In genomic region chr3:145778406-145778922, GRCm38 (mm10) we compare ENCODE assay signal across 29 mouse cellular contexts. TPM values are rescaled to one million over a fixed set of nuclear protein-coding genes. Genes with fewer than 3 reads are reported as not detected.
DNase-seq lines count a peak whose midpoint lies in the region; ATAC-seq and TF ChIP-seq lines count a peak whose summit lies in the region.
"Had no signal": no experiment of that assay in that cellular context is flagged by ENCODE, and none has a peak within 500 bp of the region (broad histone marks: within the 10 kb centered on the region; RNA-seq: fewer than 3 reads in every experiment).

No protein-coding gene starts in this region.

- peaks cover 5% of the 10 kb centered on the region; the same call in 1 of the 2 replicates for H3K79me2 ChIP-seq in liver, adult 2 months (ENCODE audit: control insufficient read depth, insufficient read depth, low read length)

- no peak for TF ChIP-seq POLR2A in kidney, adult 2 months (IDR thresholded peaks at IDR 0.05; ENCODE audit: low read depth, low read length)
- TF ChIP-seq POLR2A in liver, adult 2 months (IDR thresholded peaks at IDR 0.05; ENCODE audit: extremely low read depth, insufficient read depth, low read length) = no peak

- H3K4me3 ChIP-seq in forebrain, embryonic 15.5 days = no peak overlapping the region
- H3K4me3 ChIP-seq in forebrain, embryonic 11.5 days (ENCODE audit: low read depth, low read length) = no peak overlapping the region
- H3K4me3 ChIP-seq in kidney, adult 2 months (ENCODE audit: insufficient read depth, low read depth, low read length) = no peak overlapping the region
- no peak overlapping the region for H3K4me3 ChIP-seq in liver, adult 2 months (ENCODE audit: insufficient read depth, low read depth, low read length)
- no peak overlapping the region for H3K4me3 ChIP-seq in liver, embryonic 12.5 days
- H3K4me3 ChIP-seq in limb, embryonic 15.5 days = no peak overlapping the region
- H3K4me3 ChIP-seq: erythroblast, embryonic 14.5 days; forebrain, embryonic 13.5 days; heart, embryonic 15.5 days; liver, embryonic 15.5 days; midbrain, embryonic 10.5 days; myocyte; neural tube, embryonic 13.5 days had no signal

- no peak overlapping the region for H3K27ac ChIP-seq in forebrain, embryonic 15.5 days (replicated peaks)
- no peak overlapping the region for H3K27ac ChIP-seq in forebrain, embryonic 11.5 days (ENCODE audit: low read depth, low read length)
- peak overlapping the region; percentile 58 for H3K27ac ChIP-seq in kidney, adult 2 months (ENCODE audit: insufficient read depth, low read depth, low read length)
- no peak overlapping the region for H3K27ac ChIP-seq in liver, adult 2 months (replicated peaks; ENCODE audit: insufficient read depth, low read depth, low read length)
- no peak overlapping the region for H3K27ac ChIP-seq in liver, embryonic 12.5 days
- H3K27ac ChIP-seq in limb, embryonic 15.5 days = peak overlapping the region; percentile 77
- H3K27ac ChIP-seq: forebrain, embryonic 13.5 days; heart, embryonic 15.5 days; hindbrain, postnatal 0 days; liver, embryonic 15.5 days; midbrain, embryonic 10.5 days; neural tube, embryonic 13.5 days had no signal

- WGBS in forebrain, embryonic 15.5 days = 83% methylated on average over 6 of the region's 6 CpGs
- WGBS in forebrain, embryonic 11.5 days = 87% methylated on average over 6 of the region's 6 CpGs
- 42% methylated on average over 6 of the region's 6 CpGs for WGBS in kidney, adult 2 months
- 40% methylated on average over 6 of the region's 6 CpGs for WGBS in liver, adult 2 months
- WGBS in liver, embryonic 12.5 days (ENCODE audit: insufficient replicate concordance) = 66% methylated on average over 6 of the region's 6 CpGs
- WGBS in limb, embryonic 15.5 days = 50% methylated on average over 6 of the region's 6 CpGs

- 0 out of 2 replicates have a peak, but pooled peaks cover 7% of the 10 kb centered on the region for H3K4me1 ChIP-seq in forebrain, embryonic 15.5 days
- 0 out of 2 replicates have a peak, but pooled peaks cover 2% of the 10 kb centered on the region for H3K4me1 ChIP-seq in forebrain, embryonic 11.5 days (replicated peaks; ENCODE audit: control insufficient read depth, insufficient read depth, low read length)
- H3K4me1 ChIP-seq in kidney, adult 2 months (ENCODE audit: control insufficient read depth, insufficient read depth, low read length) = peaks cover 41% of the 10 kb centered on the region
- H3K4me1 ChIP-seq in liver, adult 2 months (ENCODE audit: control insufficient read depth, insufficient read depth, low read length) = peaks cover 24% of the 10 kb centered on the region
- H3K4me1 ChIP-seq in liver, embryonic 12.5 days = peaks cover 26% of the 10 kb centered on the region
- H3K4me1 ChIP-seq in limb, embryonic 15.5 days = peaks cover 20% of the 10 kb centered on the region

- no peaks in the 10 kb centered on the region for H3K9me3 ChIP-seq in forebrain, embryonic 15.5 days
- H3K9me3 ChIP-seq in forebrain, embryonic 11.5 days (ENCODE audit: control insufficient read depth, low read length) = no peaks in the 10 kb centered on the region
- H3K9me3 ChIP-seq in liver, embryonic 12.5 days (replicated peaks) = no peaks in the 10 kb centered on the region
- H3K9me3 ChIP-seq in limb, embryonic 15.5 days = no peaks in the 10 kb centered on the region
- H3K9me3 ChIP-seq: forebrain, embryonic 13.5 days; heart, embryonic 15.5 days; liver, embryonic 15.5 days; midbrain, embryonic 10.5 days; neural tube, embryonic 13.5 days had no signal

- no peak overlapping the region for H3K9ac ChIP-seq in forebrain, embryonic 15.5 days (replicated peaks)
- H3K9ac ChIP-seq in forebrain, embryonic 11.5 days (ENCODE audit: low read length) = no peak overlapping the region
- no peak overlapping the region for H3K9ac ChIP-seq in liver, adult 2 months (ENCODE audit: low read depth, low read length)
- H3K9ac ChIP-seq in liver, embryonic 12.5 days = no peak overlapping the region
- no peak overlapping the region for H3K9ac ChIP-seq in limb, embryonic 15.5 days
- H3K9ac ChIP-seq: forebrain, embryonic 13.5 days; heart, embryonic 15.5 days; liver, embryonic 15.5 days; neural tube, embryonic 13.5 days had no signal

- 0 out of 2 replicates have a peak, but pooled peaks have one; percentile 20 for ATAC-seq in forebrain, embryonic 15.5 days (replicated peaks)
- ATAC-seq in forebrain, embryonic 11.5 days (replicated peaks; ENCODE audit: low FRiP score) = no peak
- ATAC-seq in liver, embryonic 12.5 days = no peak
- no peak for ATAC-seq in limb, embryonic 15.5 days (ENCODE audit: insufficient number of reproducible peaks, low FRiP score, low TSS enrichment, low read depth)
- ATAC-seq: forebrain, embryonic 13.5 days; hindbrain, postnatal 0 days; intestine, embryonic 16.5 days; lung, postnatal 0 days; midbrain, embryonic 16.5 days had no signal

- H3K27me3 ChIP-seq in forebrain, embryonic 15.5 days = no peaks in the 10 kb centered on the region
- H3K27me3 ChIP-seq in forebrain, embryonic 11.5 days (ENCODE audit: control insufficient read depth, insufficient read depth, low read length) = no peaks in the 10 kb centered on the region
- no peaks in the 10 kb centered on the region for H3K27me3 ChIP-seq in kidney, adult 2 months (replicated peaks; ENCODE audit: control insufficient read depth, insufficient read depth, low read length)
- no peaks in the 10 kb centered on the region for H3K27me3 ChIP-seq in liver, adult 2 months (ENCODE audit: control insufficient read depth, insufficient read depth, low read length)
- H3K27me3 ChIP-seq in liver, embryonic 12.5 days (replicated peaks) = no peaks in the 10 kb centered on the region
- no peaks in the 10 kb centered on the region for H3K27me3 ChIP-seq in limb, embryonic 15.5 days
- H3K27me3 ChIP-seq: forebrain, embryonic 13.5 days; heart, embryonic 15.5 days; liver, embryonic 15.5 days; neural tube, embryonic 13.5 days had no signal

- no peak for TF ChIP-seq CTCF in kidney, adult 2 months (conservative IDR thresholded peaks at IDR 0.05; ENCODE audit: insufficient read depth, insufficient read length, low read depth, low read length)
- TF ChIP-seq CTCF in liver, adult 2 months (IDR thresholded peaks at IDR 0.05; ENCODE audit: low read depth, low read length) = no peak

- H3K4me2 ChIP-seq in forebrain, embryonic 15.5 days (replicated peaks) = no peak overlapping the region
- no peak overlapping the region for H3K4me2 ChIP-seq in forebrain, embryonic 11.5 days (ENCODE audit: low read depth, low read length, severe bottlenecking)
- no peak overlapping the region for H3K4me2 ChIP-seq in liver, embryonic 12.5 days
- H3K4me2 ChIP-seq in limb, embryonic 15.5 days = no peak overlapping the region
- H3K4me2 ChIP-seq: forebrain, embryonic 13.5 days; heart, embryonic 15.5 days; liver, embryonic 15.5 days; neural tube, embryonic 13.5 days had no signal

- DNase-seq in forebrain, embryonic 11.5 days (ENCODE audit: low spot score) = no peak
- DNase-seq in kidney, adult 2 months = peak; percentile 72
- DNase-seq in kidney, postnatal 14 days = no peak
- DNase-seq in liver, adult 2 months (ENCODE audit: extremely low read depth, low read depth, low spot score) = peak; percentile 97
- DNase-seq in layer of hippocampus, postnatal 36 days = no peak
- DNase-seq: adrenal gland, postnatal 14 days; cerebellum, adult 8-10 months; gastrocnemius, postnatal 14 days; heart, adult 11 months; heart, postnatal 36 days; layer of hippocampus, adult 9-11 months; left cerebral cortex, postnatal 4 days; retina, postnatal 1 day; right cerebral cortex, postnatal 25 days; spleen, adult 18-20 months had no signal

- no peaks in the 10 kb centered on the region for H3K36me3 ChIP-seq in forebrain, embryonic 15.5 days
- H3K36me3 ChIP-seq in forebrain, embryonic 11.5 days (ENCODE audit: control insufficient read depth, insufficient read depth, low read length) = no peaks in the 10 kb centered on the region
- H3K36me3 ChIP-seq in kidney, adult 2 months (ENCODE audit: control insufficient read depth, insufficient read depth, low read length) = no peaks in the 10 kb centered on the region
- no peaks in the 10 kb centered on the region for H3K36me3 ChIP-seq in liver, adult 2 months (ENCODE audit: control insufficient read depth, insufficient read depth, low read length)
- no peaks in the 10 kb centered on the region for H3K36me3 ChIP-seq in liver, embryonic 12.5 days
- no peaks in the 10 kb centered on the region for H3K36me3 ChIP-seq in limb, embryonic 15.5 days
- H3K36me3 ChIP-seq: heart, embryonic 15.5 days; liver, embryonic 15.5 days; midbrain, embryonic 10.5 days; neural tube, embryonic 13.5 days had no signal

RNA-seq across cellular contexts. Expression of gene Ddah1, which starts 20.0 kb away (rescaled TPM):
- polyA plus RNA-seq in forebrain, embryonic 15.5 days (2015; fragmentation: Nextera tagmentation; extraction: Ambion mirVana) = 162 and 170 TPM in 2 replicates
- polyA plus RNA-seq in forebrain, embryonic 11.5 days (2014; fragmentation: Nextera tagmentation; extraction: Ambion mirVana) = 71.2 and 84.3 TPM in 2 replicates
- 143 and 159 TPM in 2 replicates for polyA plus RNA-seq in kidney, adult 2 months (2012; rRNA removed)
- total RNA-seq in liver, adult 2 months (2014; rRNA removed) = 43.1 and 50.7 TPM in 2 replicates
- 80.8 and 86.1 TPM in 2 replicates for polyA plus RNA-seq in liver, adult 2 months (2012; rRNA removed)
- polyA plus RNA-seq in liver, embryonic 12.5 days (2016; fragmentation: Nextera tagmentation; extraction: Ambion mirVana) = 31.9 and 36.4 TPM in 2 replicates
- 48.5 and 50.3 TPM in 2 replicates for polyA plus RNA-seq in limb, embryonic 15.5 days (2015; fragmentation: Nextera tagmentation; extraction: Ambion mirVana)
- total RNA-seq in layer of hippocampus, postnatal 36 days (2021) = 10 to 100 TPM; 53.1 to 56.2 TPM

Comparison
In these comparisons a context has a peak if more than half of its experiments do, and no peak if none do; other contexts are left out.
1. DNase-seq: peak in kidney, adult 2 months (single experiment) and liver, adult 2 months (single experiment); none in forebrain, embryonic 11.5 days (single experiment), kidney, postnatal 14 days (single experiment) and layer of hippocampus, postnatal 36 days (0 of 2).
2. H3K27ac ChIP-seq: peak in kidney, adult 2 months (single experiment) and limb, embryonic 15.5 days (single experiment); none in forebrain, embryonic 15.5 days (single experiment), forebrain, embryonic 11.5 days (single experiment), liver, adult 2 months (single experiment) and liver, embryonic 12.5 days (single experiment).